Mouse (Mus musculus) G1E (cell line): Measurements from ENCODE around the gene Il16.

Source experiments
- CTCF ChIP-seq: IDR thresholded peaks from 2 replicates; pipeline ENCODE4 v1.5.1; 2012; ENCODE audit warnings: low read depth, low read length, inconsistent platforms, mixed read lengths
- GATA1 ChIP-seq: IDR thresholded peaks from 2 replicates; pipeline ENCODE4 v1.6.1; 2012; ENCODE audit warnings: borderline replicate concordance, low read length, inconsistent platforms, mixed read lengths
- GATA2 ChIP-seq: IDR thresholded peaks from 2 replicates; pipeline ENCODE4 v1.6.1; 2012; ENCODE audit warnings: low read depth, low read length, inconsistent platforms, borderline replicate concordance
- POLR2AphosphoS5 ChIP-seq: IDR thresholded peaks from 2 replicates; pipeline ENCODE4 v1.6.1; 2012; ENCODE audit warnings: low read depth, low read length, inconsistent platforms; ENCODE audit not compliant: insufficient replicate concordance
- TAL1 ChIP-seq: conservative IDR thresholded peaks from 2 replicates; pipeline ENCODE4 v1.6.1; 2012; ENCODE audit warnings: low read depth, low read length, inconsistent platforms, mixed read lengths

GRCm38 (mm10) chr7:83794006-83794683 is 48.6 kb upstream of the Il16 start:
- TF ChIP-seq CTCF (no peak), GATA2 (no peak), TAL1 (no peak), POLR2AphosphoS5 (no peak), GATA1 (no peak)
